Mouse (Mus musculus) duodenum, adult 2 months (tissue): Measurements from ENCODE around the gene Il1r1. TPM values are rescaled to one million over a fixed set of nuclear protein-coding genes. Genes with fewer than 3 reads are reported as not detected.

Source experiments
- polyA plus RNA-seq: library from polyadenylated mRNA; depleted of rRNA; stranded (reverse); fragments of >200 nt; gene quantifications from 2 replicates; pipeline ENCODE4 v1.2.3, GENCODE M21; 2012; ENCODE audit warnings: low replicate concordance; rRNA removed

Gene Il1r1
- 1.5 and 1.7 TPM in 2 replicates for polyA plus RNA-seq

DNA sequence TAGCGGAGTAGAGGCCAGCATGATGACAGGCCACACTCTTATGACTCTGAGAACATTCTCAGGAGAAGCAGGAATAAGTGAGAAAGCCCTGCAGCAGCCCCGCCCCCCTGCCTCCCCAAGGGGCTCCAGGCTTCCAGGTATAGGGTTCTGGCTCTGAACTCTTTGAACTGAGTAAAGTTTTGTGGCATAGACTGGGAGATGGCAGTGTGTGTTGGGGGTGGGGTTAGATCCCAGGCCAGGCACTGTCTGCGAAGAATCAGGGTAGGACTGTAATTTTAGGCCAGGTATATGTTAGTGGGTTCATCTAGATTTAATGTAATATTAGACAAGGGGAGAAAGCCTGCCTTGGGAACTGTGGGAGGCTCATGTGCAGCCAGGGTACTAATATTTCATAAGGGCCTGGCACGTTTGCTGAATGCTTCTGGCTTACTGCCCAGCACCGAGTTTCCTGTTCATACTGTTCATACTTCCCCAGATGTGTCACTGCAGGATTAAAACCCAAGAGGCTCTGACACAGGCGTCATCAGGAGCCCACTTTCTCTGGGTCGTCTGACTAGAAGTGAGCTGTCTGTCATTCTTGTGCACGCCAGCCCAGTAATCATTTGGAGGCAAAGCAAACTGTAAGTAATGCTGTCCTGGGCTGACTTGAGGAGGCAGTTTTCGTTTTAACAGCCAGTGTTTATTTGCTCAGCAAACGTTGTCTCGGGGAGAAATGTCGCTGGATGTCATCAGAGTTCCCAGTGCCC, at the start of gene Il1r1:
Il1r1 (plus strand) TSS at position 542 of the 746 bp plus-strand sequence.

GRCm38 (mm10) chr1:40324457-40324856, 99.6 kb downstream of the Il1r1 start, which contains the start of gene Il1rl2:
Gene Il1rl2, plus strand, starts transcription at chr1:40324610.

Other genes starting within 250 kb of the Il1r1 start
- gene Il1r2, start 151.0 kb upstream of the Il1r1 start, polyA plus RNA-seq, result 0.25 and 0.78 TPM in 2 replicates
- 0.36 and 0.69 TPM in 2 replicates for gene Il1rl2, start 99.5 kb downstream of the Il1r1 start, polyA plus RNA-seq
- gene Il1rl1, start 204.5 kb downstream of the Il1r1 start, polyA plus RNA-seq, result 1.1 and 1.5 TPM in 2 replicates
- 0.17 and 0.35 TPM in 2 replicates for gene Il18r1, start 240.5 kb downstream of the Il1r1 start, polyA plus RNA-seq